Mouse (Mus musculus) liver, embryonic 11.5 days (tissue): ENCODE measurements around the gene Lingo2. TPM values are rescaled to one million over a fixed set of nuclear protein-coding genes. Genes with fewer than 3 reads are reported as not detected.

Experiments
- ATAC-seq: fragments of 200-750 bp; cut with Nextera tagmentation; replicated peaks from 2 replicates; pipeline ENCODE4 v1.8.0; 2017; ENCODE audit warnings: moderate number of reproducible peaks, mild to moderate bottlenecking, moderate TSS enrichment, moderate library complexity; ENCODE audit not compliant: low FRiP score
- DNase-seq: peaks from one replicate; pipeline ENCODE4 v3.0.0-alpha.2; 2017; ENCODE audit warnings: low spot score
- H3K27ac ChIP-seq: fragments of 300-500 bp; sonication (generic); 2 replicates; pipeline ENCODE4 v1.5.1; 2014; ENCODE audit warnings: mild to moderate bottlenecking, low read depth, low read length, control low read depth
- H3K27me3 ChIP-seq: fragments of 300-500 bp; sonication (generic); replicated peaks from 2 replicates; pipeline ENCODE4 v1.6.1; 2014; ENCODE audit warnings: low read length, mixed read lengths; ENCODE audit not compliant: control insufficient read depth, insufficient read depth
- H3K36me3 ChIP-seq: fragments of 300-500 bp; sonication (generic); 2 replicates; pipeline ENCODE4 v1.6.1; 2014; ENCODE audit warnings: mild to moderate bottlenecking, low read length, moderate library complexity, mixed read lengths; ENCODE audit not compliant: control insufficient read depth, insufficient read depth
- H3K4me1 ChIP-seq: fragments of 300-500 bp; sonication (generic); replicated peaks from 2 replicates; pipeline ENCODE4 v1.6.1; 2014; ENCODE audit warnings: low read length, mixed read lengths; ENCODE audit not compliant: control insufficient read depth, insufficient read depth
- H3K4me2 ChIP-seq: fragments of 300-500 bp; sonication (generic); 2 replicates; pipeline ENCODE4 v1.6.1; 2014; ENCODE audit warnings: mild to moderate bottlenecking, control low read depth, moderate library complexity
- H3K4me3 ChIP-seq: fragments of 300-500 bp; sonication (generic); 2 replicates; pipeline ENCODE4 v1.5.1; 2014; ENCODE audit warnings: low read depth, low read length, control low read depth
- H3K9ac ChIP-seq: fragments of 300-500 bp; sonication (generic); 2 replicates; pipeline ENCODE4 v1.6.1; 2014; ENCODE audit warnings: low read depth, low read length, control low read depth
- H3K9me3 ChIP-seq: fragments of 300-500 bp; sonication (generic); 2 replicates; pipeline ENCODE4 v1.6.1; 2016; ENCODE audit warnings: low read length, inconsistent platforms, mixed read lengths; ENCODE audit not compliant: control insufficient read depth
- WGBS: fragments of 180-500 bp; shearing (Covaris S2); extraction: QIAGEN DNeasy Blood & Tissue Kit; methylation state at CpG from one replicate; pipeline ENCODE4 v1.1.7; 2014; 5-methylcytosine and 5-hydroxymethylcytosine counted together
- polyA plus RNA-seq: library from polyadenylated mRNA; unstranded; fragments of >200 nt; fragmentation: Nextera tagmentation; extraction: Ambion mirVana; gene quantifications from 2 replicates; pipeline ENCODE4 v1.2.1, GENCODE M21; 2014

Gene Lingo2
- 0.14 and 0.18 TPM in 2 replicates for polyA plus RNA-seq

DNA sequence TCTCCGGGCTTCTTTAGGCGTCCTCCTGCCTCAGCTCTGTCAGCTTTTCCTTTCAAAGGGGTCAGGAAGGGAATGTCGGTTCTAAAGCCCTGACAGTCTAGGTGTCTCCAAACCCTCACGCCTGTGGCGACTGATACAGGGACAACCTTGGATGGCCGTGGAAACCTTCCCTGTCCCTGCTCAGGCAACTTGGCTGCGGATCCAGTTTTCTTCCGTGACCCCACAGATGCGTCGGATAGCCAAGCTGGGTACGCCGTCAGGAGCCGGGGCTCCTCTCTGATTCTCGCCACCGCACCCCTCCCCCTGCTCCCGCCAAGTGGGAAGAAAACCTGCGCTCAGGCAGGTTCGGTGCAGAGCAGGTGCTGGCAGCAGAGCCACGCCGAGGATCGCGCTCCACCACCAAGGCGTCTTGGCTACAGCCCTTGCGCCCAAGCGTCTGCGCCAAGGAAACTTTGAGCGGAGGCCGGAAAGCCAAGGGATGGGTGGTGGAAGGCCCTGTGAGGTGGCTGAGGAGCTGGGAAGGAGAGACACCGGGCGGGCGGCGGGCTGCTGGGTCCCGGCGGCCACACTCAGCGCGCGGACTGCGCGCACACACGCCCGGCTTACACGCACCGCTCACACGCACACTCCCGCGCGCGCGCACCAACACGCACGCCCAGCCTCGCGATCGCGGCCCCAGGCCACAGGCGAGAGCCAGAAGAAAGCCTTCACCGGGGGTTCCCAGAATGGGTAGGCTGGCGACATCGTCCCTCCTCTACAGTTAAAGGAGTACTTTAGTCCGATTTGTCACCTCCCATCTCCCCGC is at the start of gene Lingo2:
Gene Lingo2, minus strand, starts transcription at position 598 of the 805 bp plus-strand sequence.
- Histone ChIP-seq H3K4me1 (no peaks in the 10 kb centered on the region; the same call in 1 of the 2 replicates), H3K4me3 (peak within 1 kb of the TSS; percentile 47), H3K9me3 (no peaks in the 10 kb centered on the region), H3K27ac (no peak within 1 kb of the TSS), H3K9ac (no peak within 1 kb of the TSS), H3K4me2 (peak within 1 kb of the TSS; percentile 74), H3K36me3 (no peaks in the 10 kb centered on the region), H3K27me3 (peaks cover 47% of the 10 kb centered on the region)
- WGBS: 1% methylated on average over 58 of the region's 61 CpGs
- ATAC-seq (no peak), DNase-seq (no peak)

DNA sequence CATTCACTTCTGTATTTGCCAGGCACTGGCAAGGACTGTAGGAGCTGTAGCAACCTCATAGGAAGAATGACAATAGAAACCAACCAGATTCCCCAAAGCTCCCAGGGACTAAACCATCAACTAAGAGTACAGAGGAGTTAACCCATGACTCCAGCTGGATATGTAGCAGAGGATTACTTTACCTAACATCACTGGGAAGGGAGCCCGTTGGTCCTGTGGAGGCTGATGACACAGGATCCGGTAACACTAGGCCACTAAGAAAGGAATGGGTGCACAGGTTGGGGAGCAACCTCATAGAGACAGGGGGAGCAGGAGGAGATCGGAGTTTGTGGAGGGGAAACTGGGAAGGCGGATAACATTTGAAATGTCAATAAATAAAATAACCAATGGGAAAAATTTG is 21.8 kb upstream of the Lingo2 start:
- H3K4me1 ChIP-seq: no peaks in the 10 kb centered on the region
- no peak for DNase-seq
- no peak for ATAC-seq
- WGBS: 83% methylated on average over 4 of the region's 4 CpGs
- no peaks in the 10 kb centered on the region for H3K27me3 ChIP-seq
- no peak overlapping the region for H3K4me2 ChIP-seq
- H3K27ac ChIP-seq: no peak overlapping the region
- no peak overlapping the region for H3K4me3 ChIP-seq
- no peak overlapping the region for H3K9ac ChIP-seq
- no peaks in the 10 kb centered on the region for H3K9me3 ChIP-seq
- H3K36me3 ChIP-seq: no peaks in the 10 kb centered on the region

DNA sequence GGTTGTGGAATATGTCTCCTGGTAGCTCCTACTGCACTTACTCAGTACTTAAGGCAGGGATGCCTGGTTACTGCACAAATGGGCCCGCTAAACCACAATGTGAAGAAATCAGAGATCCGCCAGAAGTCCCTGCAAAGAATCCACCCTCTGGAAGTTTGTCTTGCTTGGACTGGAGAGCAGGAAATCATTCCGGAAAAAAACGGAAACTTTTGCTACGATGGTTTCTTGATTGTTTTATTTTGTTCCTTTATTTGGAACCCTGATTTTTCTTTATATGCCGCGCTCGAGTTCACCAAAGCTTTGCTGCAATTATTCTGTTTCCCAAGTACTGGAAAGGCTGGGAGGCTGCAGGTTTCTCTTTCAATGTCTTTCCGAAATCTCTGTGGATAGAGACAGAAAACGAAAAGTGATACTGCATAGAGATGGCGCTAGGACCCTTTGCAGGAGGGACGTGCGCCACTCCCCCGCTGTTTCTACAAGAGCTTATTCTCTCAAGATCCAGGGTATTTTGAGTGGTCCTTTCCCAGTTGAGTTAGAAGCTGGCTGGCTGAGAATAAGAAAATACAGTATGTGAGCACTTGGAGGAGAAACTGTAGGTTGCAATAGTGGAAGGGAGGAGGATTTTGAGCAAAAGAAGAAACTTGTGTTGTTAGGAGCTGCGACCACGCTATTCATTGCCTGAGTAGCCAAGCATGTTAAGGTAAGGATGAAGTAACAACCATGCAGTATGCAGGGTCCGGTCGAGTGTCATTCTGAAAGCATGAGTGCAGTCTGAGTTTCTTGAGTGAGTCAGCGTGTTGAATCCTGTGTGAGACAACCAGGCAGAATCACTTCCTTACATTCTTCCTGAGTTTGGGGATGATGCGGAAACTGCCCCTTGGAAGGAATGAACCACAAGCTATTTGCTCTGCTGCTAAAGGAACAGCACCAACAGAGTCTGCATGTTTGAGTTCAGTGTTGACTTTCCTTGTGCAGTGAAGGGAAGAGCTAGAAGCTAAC is 1.2 kb upstream of the Lingo2 start:
- ATAC-seq: no peak; the same call in 1 of the 2 replicates
- Histone ChIP-seq H3K4me1 (no peaks in the 10 kb centered on the region; the same call in 1 of the 2 replicates), H3K27me3 (peaks cover 47% of the 10 kb centered on the region), H3K4me3 (peak overlapping the region; percentile 47; the same call in 1 of the 2 replicates), H3K36me3 (no peaks in the 10 kb centered on the region), H3K9me3 (no peaks in the 10 kb centered on the region), H3K9ac (no peak overlapping the region), H3K4me2 (peak overlapping the region; percentile 74), H3K27ac (no peak overlapping the region)
- no peak for DNase-seq
- 9% methylated on average over 20 of the region's 20 CpGs for WGBS

GRCm38 (mm10) chr4:36951955-36952215 is 338 bp upstream of the Lingo2 start:
- no peak for DNase-seq
- H3K4me3 ChIP-seq: peak overlapping the region; percentile 47

DNA sequence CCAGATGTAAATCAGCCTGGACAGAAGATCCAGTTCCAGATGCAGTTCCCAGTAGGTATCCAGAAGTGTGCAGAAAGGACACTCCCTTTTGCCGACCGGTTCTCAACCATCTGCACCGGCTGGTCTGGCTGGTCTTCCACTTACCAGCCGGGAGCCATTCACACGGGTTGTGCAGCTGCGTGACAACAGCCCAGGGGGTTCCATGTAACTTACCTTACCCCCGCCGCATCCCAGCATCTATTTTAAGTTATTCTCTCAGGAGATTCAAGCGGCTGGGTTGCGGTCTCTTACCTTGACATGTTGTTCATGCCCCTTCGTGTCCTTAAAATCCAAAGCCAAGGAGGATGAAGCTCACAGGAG is 777 bp downstream of the Lingo2 start:
- DNase-seq (no peak), ATAC-seq (peak; percentile 49; the same call in 1 of the 2 replicates)
- peaks cover 47% of the 10 kb centered on the region for H3K27me3 ChIP-seq
- no peak overlapping the region for H3K27ac ChIP-seq
- H3K36me3 ChIP-seq: no peaks in the 10 kb centered on the region
- 2% methylated on average over 11 of the region's 11 CpGs for WGBS
- H3K4me1 ChIP-seq: no peaks in the 10 kb centered on the region; the same call in 1 of the 2 replicates
- H3K9me3 ChIP-seq: no peaks in the 10 kb centered on the region
- no peak overlapping the region for H3K9ac ChIP-seq
- peak overlapping the region; percentile 74 for H3K4me2 ChIP-seq
- H3K4me3 ChIP-seq: peak overlapping the region; percentile 47

More at GRCm38 (mm10) chr4:36951955-36952215, 338 bp upstream of the Lingo2 start:
- no peaks in the 10 kb centered on the region; the same call in 1 of the 2 replicates for H3K4me1 ChIP-seq
- peaks cover 47% of the 10 kb centered on the region for H3K27me3 ChIP-seq
- H3K9ac ChIP-seq: no peak overlapping the region
- ATAC-seq: no peak
- no peaks in the 10 kb centered on the region for H3K9me3 ChIP-seq
- H3K4me2 ChIP-seq: peak overlapping the region; percentile 74
- no peak overlapping the region for H3K27ac ChIP-seq
- no peaks in the 10 kb centered on the region for H3K36me3 ChIP-seq
- 3% methylated on average over 7 of the region's 7 CpGs for WGBS

GRCm38 (mm10) chr4:36950021-36950751 is 1.4 kb downstream of the Lingo2 start:
- Histone ChIP-seq H3K27me3 (peaks cover 47% of the 10 kb centered on the region), H3K4me3 (peak overlapping the region; percentile 47), H3K9me3 (no peaks in the 10 kb centered on the region), H3K9ac (no peak overlapping the region), H3K27ac (no peak overlapping the region), H3K4me1 (no peaks in the 10 kb centered on the region; the same call in 1 of the 2 replicates), H3K4me2 (peak overlapping the region; percentile 74), H3K36me3 (no peaks in the 10 kb centered on the region)
- WGBS: under 1% methylated on average over 42 of the region's 43 CpGs
- ATAC-seq (peak; percentile 79), DNase-seq (peak; percentile 63)

DNA sequence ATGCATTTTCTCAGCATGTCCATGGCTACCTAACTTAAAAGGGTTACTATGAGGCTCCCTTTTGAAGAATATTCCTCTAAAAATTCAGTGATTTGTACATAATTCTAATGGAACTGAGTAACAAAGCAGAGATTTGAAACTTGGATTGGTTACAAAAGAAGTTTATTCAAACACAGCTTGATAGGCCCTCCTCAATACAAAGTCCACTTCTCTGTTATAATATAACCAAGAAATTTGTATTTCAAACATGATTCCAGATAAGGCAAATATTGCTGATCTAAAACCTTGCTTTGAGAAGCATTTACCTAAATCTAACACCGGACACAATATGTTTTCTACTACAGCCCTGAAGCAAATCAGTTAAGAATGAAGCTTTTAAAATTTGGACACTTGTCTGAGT is 60.7 kb downstream of the Lingo2 start:
- H3K27me3 ChIP-seq: no peaks in the 10 kb centered on the region
- no peak overlapping the region for H3K4me2 ChIP-seq
- H3K4me1 ChIP-seq: no peaks in the 10 kb centered on the region
- H3K27ac ChIP-seq: no peak overlapping the region
- no peak overlapping the region for H3K4me3 ChIP-seq
- WGBS: 80% methylated on average over 1 of the region's 1 CpGs
- no peaks in the 10 kb centered on the region for H3K9me3 ChIP-seq
- H3K9ac ChIP-seq: no peak overlapping the region
- no peaks in the 10 kb centered on the region for H3K36me3 ChIP-seq
- ATAC-seq: no peak
- DNase-seq: no peak

- Histone ChIP-seq H3K27ac (no peak overlapping the region), H3K9ac (no peak overlapping the region), H3K4me2 (no peak overlapping the region), H3K4me3 (no peak overlapping the region), H3K4me1 (no peaks in the 10 kb centered on the region), H3K9me3 (no peaks in the 10 kb centered on the region), H3K36me3 (no peaks in the 10 kb centered on the region), H3K27me3 (no peaks in the 10 kb centered on the region)
- DNase-seq (no peak), ATAC-seq (no peak)
- 80% methylated on average over 3 of the region's 3 CpGs for WGBS
Observed at GRCm38 (mm10) chr4:36890365-36890764, 61.2 kb downstream of the Lingo2 start.
